ENCODE assay signal across 31 mouse cellular contexts in genomic region chr6:6470397-6470796, GRCm38 (mm10).
A peak's percentile ranks its signal among the peaks of the same experiment; 100 is the strongest.
DNase-seq lines count a peak whose midpoint lies in the region; ATAC-seq and TF ChIP-seq lines count a peak whose summit lies in the region.
"Had no signal": no experiment of that assay in that cellular context is flagged by ENCODE, and none has a peak within 500 bp of the region (broad histone marks: within the 10 kb centered on the region; RNA-seq: fewer than 3 reads in every experiment).

No protein-coding gene starts in this region.

- H3K4me3 ChIP-seq in kidney, adult 2 months (ENCODE audit: insufficient read depth, low read depth, low read length) = no peak overlapping the region
- H3K4me3 ChIP-seq in kidney, embryonic 15.5 days (replicated peaks) = no peak overlapping the region
- H3K4me3 ChIP-seq in embryonic facial prominence, embryonic 14.5 days (ENCODE audit: low read depth, low read length) = no peak overlapping the region
- H3K4me3 ChIP-seq in hindbrain, embryonic 10.5 days = no peak overlapping the region
- H3K4me3 ChIP-seq: embryonic facial prominence, embryonic 12.5 days; heart, adult 2 months; heart, embryonic 12.5 days; hindbrain, embryonic 15.5 days; limb, embryonic 10.5 days; limb, embryonic 15.5 days; liver, embryonic 13.5 days; midbrain, embryonic 10.5 days; midbrain, embryonic 15.5 days; neural tube, embryonic 15.5 days; stomach, embryonic 15.5 days had no signal

- no peak overlapping the region for H3K27ac ChIP-seq in kidney, adult 2 months (ENCODE audit: insufficient read depth, low read depth, low read length)
- no peak overlapping the region for H3K27ac ChIP-seq in kidney, embryonic 15.5 days
- no peak overlapping the region for H3K27ac ChIP-seq in embryonic facial prominence, embryonic 14.5 days (replicated peaks; ENCODE audit: low read depth, low read length)
- no peak overlapping the region for H3K27ac ChIP-seq in hindbrain, embryonic 10.5 days
- H3K27ac ChIP-seq: embryonic facial prominence, embryonic 12.5 days; heart, adult 2 months; hindbrain, embryonic 15.5 days; limb, embryonic 10.5 days; limb, embryonic 15.5 days; liver, embryonic 13.5 days; macrophage; midbrain, embryonic 10.5 days; midbrain, embryonic 15.5 days; neural tube, embryonic 15.5 days; stomach, embryonic 15.5 days had no signal

- WGBS in kidney, adult 2 months = 23% methylated on average over 8 of the region's 8 CpGs
- whole genome bisulfite sequencing in kidney, embryonic 15.5 days = 51% methylated on average over 8 of the region's 8 CpGs
- WGBS in embryonic facial prominence, embryonic 14.5 days = 44% methylated on average over 8 of the region's 8 CpGs
- 63% methylated on average over 8 of the region's 8 CpGs for WGBS in hindbrain, embryonic 10.5 days

- H3K4me1 ChIP-seq in kidney, adult 2 months (ENCODE audit: control insufficient read depth, insufficient read depth, low read length) = 0 out of 2 replicates have a peak, but pooled peaks cover 2% of the 10 kb centered on the region
- peaks cover 6% of the 10 kb centered on the region; the same call in 1 of the 2 replicates for H3K4me1 ChIP-seq in kidney, embryonic 15.5 days
- H3K4me1 ChIP-seq in embryonic facial prominence, embryonic 14.5 days (ENCODE audit: control insufficient read depth, insufficient read depth, low read length) = no peaks in the 10 kb centered on the region
- peaks cover 7% of the 10 kb centered on the region; the same call in 1 of the 2 replicates for H3K4me1 ChIP-seq in hindbrain, embryonic 10.5 days (replicated peaks)
- H3K4me1 ChIP-seq: hindbrain, embryonic 15.5 days; liver, embryonic 13.5 days; midbrain, embryonic 15.5 days; neural tube, embryonic 15.5 days; stomach, embryonic 15.5 days had no signal

- DNase-seq in kidney, adult 2 months = peak; percentile 63
- DNase-seq in embryo, embryonic 10.5 days (ENCODE audit: low spot score) = peak; percentile 40
- peak; percentile 10 for DNase-seq in embryonic facial prominence, embryonic 14.5 days (ENCODE audit: low spot score)
- peak; percentile 48 for DNase-seq in kidney, postnatal 14 days
- no peak for DNase-seq in adrenal gland, postnatal 36 days
- DNase-seq in urinary bladder, adult 18-20 months (ENCODE audit: low spot score in 2 of 2) = no peak
- DNase-seq in hindbrain, embryonic 10.5 days (ENCODE audit: low spot score) = no peak
- DNase-seq: adrenal gland, adult 2 months; B cell, adult 2 months; cerebellum, adult 9-10 months; cerebellum, postnatal 36 days; heart, adult 2 months; heart, postnatal 4 days; layer of hippocampus, adult 9-11 months; liver, embryonic 13.5 days; lung, adult 18-20 months; retina, postnatal 1 day; right cerebral cortex, postnatal 25 days had no signal

- no peaks in the 10 kb centered on the region for H3K27me3 ChIP-seq in kidney, adult 2 months (replicated peaks; ENCODE audit: control insufficient read depth, insufficient read depth, low read length)
- no peaks in the 10 kb centered on the region for H3K27me3 ChIP-seq in kidney, embryonic 15.5 days
- no peaks in the 10 kb centered on the region for H3K27me3 ChIP-seq in embryonic facial prominence, embryonic 14.5 days (replicated peaks; ENCODE audit: control insufficient read depth, insufficient read depth, low read length)
- H3K27me3 ChIP-seq in hindbrain, embryonic 10.5 days (ENCODE audit: insufficient read depth, poor library complexity, severe bottlenecking) = no peaks in the 10 kb centered on the region
- H3K27me3 ChIP-seq: embryonic facial prominence, embryonic 12.5 days; heart, embryonic 12.5 days; hindbrain, embryonic 15.5 days; limb, embryonic 15.5 days; liver, embryonic 13.5 days; midbrain, embryonic 15.5 days; neural tube, embryonic 15.5 days; stomach, embryonic 15.5 days had no signal

- ATAC-seq in kidney, embryonic 15.5 days (replicated peaks; ENCODE audit: low FRiP score) = no peak
- no peak for ATAC-seq in embryonic facial prominence, embryonic 14.5 days (ENCODE audit: low read depth)
- ATAC-seq: activated CD4-positive, CD25-positive, alpha-beta regulatory T cell, adult 4 months; forebrain, embryonic 16.5 days; midbrain, embryonic 15.5 days had no signal

- no peaks in the 10 kb centered on the region for H3K9me3 ChIP-seq in kidney, embryonic 15.5 days (replicated peaks)
- no peaks in the 10 kb centered on the region for H3K9me3 ChIP-seq in embryonic facial prominence, embryonic 14.5 days (ENCODE audit: control insufficient read depth, low read length)
- no peaks in the 10 kb centered on the region for H3K9me3 ChIP-seq in hindbrain, embryonic 10.5 days
- H3K9me3 ChIP-seq: embryonic facial prominence, embryonic 12.5 days; heart, embryonic 12.5 days; hindbrain, embryonic 15.5 days; limb, embryonic 10.5 days; limb, embryonic 15.5 days; liver, embryonic 13.5 days; midbrain, embryonic 10.5 days; midbrain, embryonic 15.5 days; neural tube, embryonic 15.5 days; stomach, embryonic 15.5 days had no signal

- no peak overlapping the region for H3K9ac ChIP-seq in kidney, embryonic 15.5 days
- H3K9ac ChIP-seq in embryonic facial prominence, embryonic 14.5 days (ENCODE audit: low read depth, low read length) = no peak overlapping the region
- H3K9ac ChIP-seq: embryonic facial prominence, embryonic 12.5 days; heart, embryonic 12.5 days; hindbrain, embryonic 15.5 days; limb, embryonic 15.5 days; liver, embryonic 13.5 days; midbrain, embryonic 15.5 days; neural tube, embryonic 15.5 days; stomach, embryonic 15.5 days had no signal

- TF ChIP-seq POLR2A in kidney, adult 2 months (IDR thresholded peaks at IDR 0.05; ENCODE audit: low read depth, low read length) = no peak

- H3K4me2 ChIP-seq in kidney, embryonic 15.5 days = no peak overlapping the region
- H3K4me2 ChIP-seq in embryonic facial prominence, embryonic 14.5 days (ENCODE audit: low read depth, low read length) = no peak overlapping the region
- H3K4me2 ChIP-seq: embryonic facial prominence, embryonic 12.5 days; heart, embryonic 12.5 days; hindbrain, embryonic 15.5 days; limb, embryonic 15.5 days; liver, embryonic 13.5 days; midbrain, embryonic 15.5 days; neural tube, embryonic 15.5 days; stomach, embryonic 15.5 days had no signal

- TF ChIP-seq CTCF in kidney, adult 2 months (conservative IDR thresholded peaks at IDR 0.05; ENCODE audit: insufficient read depth, insufficient read length, low read depth, low read length) = no peak

- H3K36me3 ChIP-seq in kidney, adult 2 months (ENCODE audit: control insufficient read depth, insufficient read depth, low read length) = no peaks in the 10 kb centered on the region
- no peaks in the 10 kb centered on the region for H3K36me3 ChIP-seq in kidney, embryonic 15.5 days
- H3K36me3 ChIP-seq in embryonic facial prominence, embryonic 14.5 days (ENCODE audit: control insufficient read depth, insufficient read depth, low read length) = no peaks in the 10 kb centered on the region
- H3K36me3 ChIP-seq in hindbrain, embryonic 10.5 days = no peaks in the 10 kb centered on the region
- H3K36me3 ChIP-seq: embryonic facial prominence, embryonic 12.5 days; heart, embryonic 12.5 days; hindbrain, embryonic 15.5 days; limb, embryonic 10.5 days; limb, embryonic 15.5 days; liver, embryonic 13.5 days; midbrain, embryonic 10.5 days; midbrain, embryonic 15.5 days; neural tube, embryonic 15.5 days; stomach, embryonic 15.5 days had no signal

Comparison
In these comparisons a context has a peak if more than half of its experiments do, and no peak if none do; other contexts are left out.
1. DNase-seq: peak in kidney, adult 2 months (single experiment), embryo, embryonic 10.5 days (single experiment), embryonic facial prominence, embryonic 14.5 days (single experiment) and kidney, postnatal 14 days (single experiment); none in adrenal gland, postnatal 36 days (0 of 2), urinary bladder, adult 18-20 months (0 of 2) and hindbrain, embryonic 10.5 days (single experiment).